Mouse (Mus musculus) erythroid progenitor cell, adult 5-6 weeks (primary cell): ENCODE results near the gene Ranbp10. TPM values are rescaled to one million over a fixed set of nuclear protein-coding genes. Genes with fewer than 3 reads are reported as not detected.

Experiments used
- ATAC-seq: replicated peaks from 2 replicates; pipeline ENCODE4 v1.8.0; 2016; ENCODE audit warnings: moderate number of reproducible peaks, mild to moderate bottlenecking, moderate TSS enrichment, inconsistent platforms; ENCODE audit not compliant: poor library complexity, low FRiP score, severe bottlenecking
- total RNA-seq, 2 experiments: library from RNA; stranded (forward) in 1 of 2; stranded (reverse) in 1 of 2; fragments of 150-400 nt in 1 of 2; fragments of 186-747, 209-891 nt in 1 of 2; gene quantifications; 2 replicates each; pipeline versions ENCODE4 v1.2.3 to v1.2.4; 2015 to 2017; ENCODE audit warnings: low replicate concordance in 2 of 2

The Ranbp10 gene
- total RNA-seq, 2 experiments from 2014 or later, result 296 to 341 TPM

- no peak for ATAC-seq
Measured at GRCm38 (mm10) chr8:105839209-105839608, 12.1 kb upstream of the Ranbp10 start.

- no peak for ATAC-seq
Measured at GRCm38 (mm10) chr8:105836991-105837390, 9.8 kb upstream of the Ranbp10 start.

GRCm38 (mm10) chr8:105835318-105835717, 8.2 kb upstream of the Ranbp10 start:
- ATAC-seq, result peak; percentile 90

DNA sequence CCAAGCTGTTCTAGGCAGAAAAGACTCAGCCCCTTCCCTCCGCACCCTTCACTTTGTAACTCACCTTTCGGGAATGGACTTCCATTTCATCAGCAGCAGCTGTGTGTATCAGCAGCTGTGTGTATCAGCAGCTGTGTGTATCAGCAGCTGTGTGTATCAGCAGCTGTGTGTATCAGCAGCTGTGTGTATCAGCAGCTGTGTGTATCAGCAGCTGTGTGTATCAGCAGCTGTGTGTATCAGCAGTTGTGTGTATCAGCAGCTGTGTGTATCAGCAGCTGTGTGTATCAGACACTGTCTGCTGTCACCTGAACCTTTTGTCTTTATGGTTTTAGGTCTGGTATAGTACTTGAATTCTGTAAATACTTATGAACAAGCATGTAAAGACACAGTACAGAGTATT, 6.6 kb upstream of the Ranbp10 start:
- ATAC-seq, result peak; percentile 54

DNA sequence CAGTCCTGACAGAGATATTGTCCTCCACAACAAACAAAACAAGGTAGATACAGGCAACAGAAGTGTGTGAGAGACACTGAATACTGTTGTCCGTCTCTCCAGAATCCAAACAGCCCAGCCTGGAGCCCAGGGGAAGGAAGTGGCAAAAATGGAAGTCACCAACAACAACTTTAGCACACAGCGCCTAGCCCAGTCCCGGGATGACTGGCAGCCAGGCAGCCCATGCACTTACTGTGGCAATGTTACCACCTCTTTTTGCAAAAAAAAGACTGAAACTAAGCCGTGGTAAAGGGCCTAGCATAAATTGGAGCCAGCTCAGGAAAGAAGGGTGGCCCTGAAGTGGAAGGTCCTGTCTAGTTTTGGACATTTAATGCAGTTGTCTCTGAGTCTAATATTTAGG, 771 bp downstream of the Ranbp10 start:
- no peak for ATAC-seq

GRCm38 (mm10) chr8:105825506-105825905, 1.6 kb downstream of the Ranbp10 start:
- ATAC-seq, result no peak

GRCm38 (mm10) chr8:105820925-105821324, 6.2 kb downstream of the Ranbp10 start:
- ATAC-seq, result peak; percentile 82

GRCm38 (mm10) chr8:105819659-105820058, 7.5 kb downstream of the Ranbp10 start:
- peak; percentile 33; the same call in 1 of the 2 replicates for ATAC-seq

GRCm38 (mm10) chr8:105813241-105813640, 13.9 kb downstream of the Ranbp10 start:
- no peak for ATAC-seq

GRCm38 (mm10) chr8:105812511-105812910, 14.6 kb downstream of the Ranbp10 start:
- no peak for ATAC-seq

GRCm38 (mm10) chr8:105811543-105811942, 15.6 kb downstream of the Ranbp10 start:
- no peak for ATAC-seq

DNA sequence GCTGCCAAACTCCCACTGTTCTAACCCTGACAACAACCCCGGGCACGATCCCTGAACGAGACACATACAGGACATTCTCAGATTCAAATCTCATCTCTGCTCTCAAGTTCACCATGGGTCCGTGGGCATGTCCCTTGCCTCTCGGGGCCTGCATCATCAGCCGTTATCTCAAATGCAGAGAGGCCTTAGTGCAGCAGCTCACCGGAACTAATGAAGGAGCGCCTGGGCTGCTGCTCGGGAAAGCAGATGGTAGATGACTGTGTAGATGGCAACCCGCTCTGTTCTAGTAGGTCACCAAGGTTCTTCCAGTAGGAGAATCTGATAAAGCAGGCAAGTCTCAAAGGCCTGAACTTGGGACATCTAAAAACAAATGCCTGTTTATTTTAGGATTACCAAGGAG, 16.1 kb downstream of the Ranbp10 start:
- peak; percentile 58 for ATAC-seq

DNA sequence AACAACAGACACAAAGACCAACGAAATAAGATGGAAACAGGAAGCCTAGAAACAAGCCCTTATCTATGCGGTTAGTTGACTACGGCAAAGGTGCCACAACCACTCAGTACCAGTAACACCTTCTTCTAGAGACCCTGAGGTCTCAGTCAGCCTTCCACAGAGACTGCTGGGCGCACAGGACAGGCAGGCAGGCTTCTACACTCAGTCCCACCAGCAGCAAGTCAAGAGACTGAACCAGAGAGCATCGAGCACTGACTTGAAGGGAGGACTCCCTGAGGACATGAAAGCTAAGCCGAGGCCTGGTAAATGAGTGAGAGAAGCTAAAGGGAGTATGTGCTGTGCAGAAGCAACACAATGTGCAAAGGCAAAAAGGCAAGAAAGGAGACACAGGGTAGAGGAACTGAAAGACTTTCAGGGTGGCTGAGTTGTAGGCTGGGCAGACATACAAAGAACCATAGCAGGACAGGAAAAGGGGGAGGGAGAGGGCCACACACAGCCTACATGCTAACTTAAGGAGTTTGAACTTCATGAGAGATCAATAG, 16.8 kb downstream of the Ranbp10 start:
- ATAC-seq, result no peak

GRCm38 (mm10) chr8:105808480-105808879, 18.7 kb downstream of the Ranbp10 start:
- ATAC-seq, result no peak; the same call in 1 of the 2 replicates

DNA sequence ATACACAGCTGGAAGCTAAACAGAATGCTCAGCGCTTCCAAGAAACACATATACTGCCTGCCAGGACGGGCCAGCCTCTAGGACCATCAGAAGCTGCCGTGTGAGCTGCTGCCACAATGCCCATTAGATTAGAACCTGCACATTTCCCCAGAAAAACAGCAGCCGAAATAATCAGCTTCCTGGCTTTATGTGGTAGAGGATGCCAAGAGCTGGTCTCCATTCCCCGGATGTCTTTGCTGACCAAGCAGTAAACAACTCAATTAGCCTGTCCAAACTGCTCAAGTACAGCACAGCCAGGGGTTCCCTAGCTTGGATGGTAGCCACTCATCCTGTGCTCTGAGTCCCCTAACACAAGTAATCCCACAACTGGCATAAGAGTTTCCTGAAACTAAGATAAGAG, 19.4 kb downstream of the Ranbp10 start:
- ATAC-seq, result no peak

GRCm38 (mm10) chr8:105805964-105806363, 21.2 kb downstream of the Ranbp10 start:
- no peak for ATAC-seq

GRCm38 (mm10) chr8:105805346-105805745, 21.8 kb downstream of the Ranbp10 start:
- ATAC-seq, result no peak

- no peak for ATAC-seq
Measured at GRCm38 (mm10) chr8:105804797-105805196, 22.4 kb downstream of the Ranbp10 start.

DNA sequence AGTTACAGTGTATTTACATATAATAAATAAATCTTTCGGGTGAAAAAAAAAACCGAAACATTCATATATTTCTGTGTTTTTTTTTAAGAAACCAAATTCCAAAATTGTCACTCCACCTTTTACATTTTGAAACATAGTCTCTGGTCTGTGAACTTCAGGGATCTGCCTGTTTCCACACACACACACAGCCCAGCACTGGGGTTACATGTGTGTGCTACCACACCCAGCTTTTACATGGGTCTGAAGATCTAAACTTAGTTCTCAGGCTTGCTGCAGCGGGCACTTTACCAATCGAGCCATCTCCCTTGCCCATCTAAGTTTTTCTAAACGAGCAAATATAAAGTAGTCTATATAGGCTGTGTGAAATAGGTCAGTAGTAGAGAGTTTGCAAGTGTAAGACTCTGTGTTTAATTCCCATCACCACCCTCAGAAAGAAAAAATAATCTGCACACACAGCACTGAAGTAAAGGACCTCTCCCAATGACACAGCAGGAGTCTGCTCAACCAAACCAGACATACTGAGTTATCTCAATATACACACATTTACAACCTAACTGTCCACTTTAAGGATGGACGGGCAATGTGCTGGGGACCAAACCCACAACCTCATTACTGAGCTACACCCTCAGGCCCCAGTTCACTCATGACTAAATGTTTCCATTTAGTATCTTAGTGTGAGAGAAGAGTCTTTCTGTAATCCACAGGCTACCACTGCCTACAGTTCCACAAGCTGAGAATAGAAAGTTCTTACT, 25.8 kb downstream of the Ranbp10 start:
- peak; percentile 86 for ATAC-seq

DNA sequence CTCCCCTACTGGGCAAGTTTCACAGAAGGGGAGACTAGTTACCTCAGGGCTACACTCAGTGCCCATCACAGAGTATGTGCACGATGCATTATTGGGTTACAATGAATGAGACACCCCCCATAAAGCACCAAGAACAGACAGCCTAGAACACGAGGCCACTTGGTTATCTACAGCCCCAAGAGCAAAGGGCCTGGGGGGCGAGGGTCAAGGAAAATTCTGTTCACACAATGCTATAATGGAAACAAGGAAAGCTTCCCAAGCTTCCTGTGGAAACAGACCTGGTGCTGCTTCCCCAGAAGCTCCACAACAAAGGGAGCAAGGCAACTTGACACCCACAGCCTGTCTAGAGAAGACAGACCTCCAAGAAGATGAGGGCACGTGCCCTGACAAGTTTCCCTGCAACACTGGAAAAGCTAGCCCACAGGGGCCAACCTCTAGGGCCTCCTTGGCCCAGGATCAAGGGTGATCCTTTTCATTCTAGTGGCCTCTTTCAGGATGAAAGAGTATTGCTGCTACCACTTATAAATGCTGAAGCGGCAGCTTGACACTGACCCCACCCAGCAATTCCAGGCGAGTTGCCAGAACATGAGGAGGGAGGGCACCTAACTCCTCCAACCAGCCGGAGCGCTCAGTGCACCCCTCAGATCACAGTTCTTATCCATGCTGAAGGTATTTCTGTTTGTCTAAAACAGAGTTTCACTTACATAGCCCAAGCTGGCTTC, 27.9 kb downstream of the Ranbp10 start:
- ATAC-seq, result peak; percentile 78

DNA sequence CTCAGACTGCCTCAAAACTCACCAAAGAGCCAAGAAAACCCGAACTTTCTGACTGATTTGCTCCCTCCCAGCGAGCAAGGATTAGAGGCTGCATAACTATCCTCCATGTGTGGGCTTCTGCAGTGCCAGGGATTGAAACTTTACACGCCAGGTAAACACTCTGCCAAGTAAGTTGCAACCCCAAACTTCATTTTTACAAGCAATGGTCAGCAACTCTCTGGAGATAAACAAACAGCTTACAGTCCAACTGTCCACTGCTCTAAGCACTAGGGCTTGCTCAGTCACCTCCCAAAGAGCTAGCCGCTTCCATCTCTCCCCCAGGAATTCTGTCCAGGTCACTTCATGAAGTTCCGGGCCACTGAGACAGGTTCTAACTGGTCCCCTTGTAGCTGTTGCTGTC, 28.7 kb downstream of the Ranbp10 start:
- ATAC-seq, result no peak
